Comparison of ENCODE assay signal across 10 mouse cellular contexts in genomic region chr7:79300432-79301151, GRCm38 (mm10). TPM values are rescaled to one million over a fixed set of nuclear protein-coding genes. Genes with fewer than 3 reads are reported as not detected.
DNase-seq lines count a peak whose midpoint lies in the region; ATAC-seq and TF ChIP-seq lines count a peak whose summit lies in the region.
"Had no signal": no experiment of that assay in that cellular context is flagged by ENCODE, and none has a peak within 500 bp of the region (broad histone marks: within the 10 kb centered on the region; RNA-seq: fewer than 3 reads in every experiment).

No protein-coding gene starts in this region.

- peak; percentile 32; the same call in 1 of the 2 replicates for ATAC-seq in stomach, embryonic 16.5 days (ENCODE audit: insufficient read depth, low FRiP score)

- H3K27me3 ChIP-seq in stomach, embryonic 16.5 days (ENCODE audit: control insufficient read depth, insufficient read depth, low read length), result no peaks in the 10 kb centered on the region
- H3K27me3 ChIP-seq: CH12.LX had no signal

- no peak overlapping the region for H3K4me3 ChIP-seq in gastrocnemius, adult 2 months
- no peak overlapping the region for H3K4me3 ChIP-seq in stomach, embryonic 16.5 days (replicated peaks; ENCODE audit: low read length)

- no peaks in the 10 kb centered on the region for H3K9me3 ChIP-seq in stomach, embryonic 16.5 days (replicated peaks; ENCODE audit: control insufficient read depth, low read length)

- no peaks in the 10 kb centered on the region for H3K36me3 ChIP-seq in stomach, embryonic 16.5 days (ENCODE audit: control insufficient read depth, insufficient read depth, low read length)

- peak; percentile 5 for DNase-seq in gastrocnemius, adult 2 months
- no peak for DNase-seq in gastrocnemius, adult 8-10 months (ENCODE audit: low spot score in 2 of 2)
- peak; percentile 64 for DNase-seq in thymus, postnatal 0 days (ENCODE audit: low spot score)
- DNase-seq in thymus, postnatal 25 days, result no peak
- DNase-seq in lung, postnatal 10 days, result peak; percentile 63
- DNase-seq in urinary bladder, postnatal 4 days (ENCODE audit: low spot score in 2 of 2), result no peak
- DNase-seq in ovary, adult 18-20 months (ENCODE audit: low spot score), result no peak
- DNase-seq: gastrocnemius, postnatal 14 days had no signal

- H3K4me1 ChIP-seq in stomach, embryonic 16.5 days (ENCODE audit: control insufficient read depth, insufficient read depth, low read length), result peaks cover 29% of the 10 kb centered on the region

- H3K27ac ChIP-seq in gastrocnemius, adult 2 months, result no peak overlapping the region
- peak overlapping the region; percentile 66 for H3K27ac ChIP-seq in stomach, embryonic 16.5 days (ENCODE audit: low read length)

- 32% methylated on average over 13 of the region's 13 CpGs for WGBS in stomach, embryonic 16.5 days

- no peak for TF ChIP-seq CTCF in gastrocnemius, adult 2 months (IDR thresholded peaks at IDR 0.05)

- H3K4me2 ChIP-seq in stomach, embryonic 16.5 days (ENCODE audit: low read depth, low read length), result no peak overlapping the region

- no peak overlapping the region for H3K9ac ChIP-seq in stomach, embryonic 16.5 days (ENCODE audit: low read length)

- intact Hi-C loops in gastrocnemius, adult 2 months (cut with DNase I), result no loop called here

RNA-seq across cellular contexts. Expression of gene Abhd2, which starts 27.6 kb away (rescaled TPM):
- 1 to 10 TPM; 4.3 to 6.4 TPM for total RNA-seq in gastrocnemius, adult 2 months (2021)
- 1 to 10 TPM; 2.7 to 4.5 (median 4.0) TPM for total RNA-seq in gastrocnemius, adult 8-10 months (2022)
- 14.8 and 15.9 TPM in 2 replicates for polyA plus RNA-seq in thymus, postnatal 0 days (2015; fragmentation: Nextera tagmentation; extraction: Ambion mirVana)
- polyA plus RNA-seq in stomach, embryonic 16.5 days (2015; fragmentation: Nextera tagmentation; extraction: Ambion mirVana), result 13.8 and 15.7 TPM in 2 replicates

Comparison
In these comparisons a context has a peak if more than half of its experiments do, and no peak if none do; other contexts are left out.
1. DNase-seq: peak in gastrocnemius, adult 2 months (single experiment), thymus, postnatal 0 days (single experiment) and lung, postnatal 10 days (single experiment); none in gastrocnemius, adult 8-10 months (0 of 2), thymus, postnatal 25 days (single experiment), urinary bladder, postnatal 4 days (0 of 2) and ovary, adult 18-20 months (single experiment).